Mouse (Mus musculus) B cell, adult 2 months (primary cell): ENCODE measurements at regions not wholly inside any gene's neighbourhood (a gene's known extent, or its start where the extent isn't known, plus 50 kb on each side); places are given as distances from the start of the nearest gene placed in this dataset.

Experiments used
- DNase-seq, 2 experiments: peaks; one replicate each; pipeline ENCODE4 v3.0.0; 2022

DNA sequence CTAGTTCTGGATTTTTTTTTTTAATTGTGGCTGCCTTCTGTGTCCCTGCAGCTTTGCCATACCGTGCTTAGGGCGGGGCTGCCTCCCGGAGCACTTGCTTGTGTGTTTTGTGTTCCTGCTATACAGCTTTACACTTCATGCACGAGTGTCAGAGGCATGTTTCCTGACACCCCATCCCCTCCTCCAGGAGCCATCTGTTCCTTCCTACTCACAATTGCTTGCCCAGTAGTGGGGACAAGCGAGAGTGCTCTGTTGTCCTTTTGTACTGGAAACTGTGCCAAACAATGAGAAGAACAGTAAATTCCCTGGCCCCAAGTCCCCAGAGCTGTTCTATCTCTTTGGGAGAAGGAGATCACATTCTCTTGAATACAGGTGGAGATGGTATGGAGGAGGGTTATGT is 53.5 kb downstream of the Csf2 start:
- no peak for DNase-seq

DNA sequence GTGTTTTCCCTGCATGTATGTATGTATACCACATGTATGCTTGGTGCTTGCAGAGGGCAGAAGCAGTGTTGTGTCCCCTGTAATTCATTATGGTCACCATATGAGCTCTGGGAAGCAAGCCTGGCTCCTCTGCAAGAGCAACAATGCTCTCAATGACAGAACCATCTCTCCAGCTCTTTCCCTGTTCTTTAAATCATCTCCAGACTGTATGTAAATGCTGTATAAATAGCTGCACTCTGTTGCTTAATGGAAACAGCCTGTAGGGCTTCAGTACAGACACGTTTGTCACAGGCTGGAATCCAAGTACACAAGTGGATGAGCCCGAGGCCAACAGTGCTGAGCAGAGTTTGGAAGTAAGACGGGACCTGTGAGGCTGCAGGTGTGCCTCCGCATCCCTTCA is 54.7 kb downstream of the Csf2 start:
- no peak for DNase-seq

DNA sequence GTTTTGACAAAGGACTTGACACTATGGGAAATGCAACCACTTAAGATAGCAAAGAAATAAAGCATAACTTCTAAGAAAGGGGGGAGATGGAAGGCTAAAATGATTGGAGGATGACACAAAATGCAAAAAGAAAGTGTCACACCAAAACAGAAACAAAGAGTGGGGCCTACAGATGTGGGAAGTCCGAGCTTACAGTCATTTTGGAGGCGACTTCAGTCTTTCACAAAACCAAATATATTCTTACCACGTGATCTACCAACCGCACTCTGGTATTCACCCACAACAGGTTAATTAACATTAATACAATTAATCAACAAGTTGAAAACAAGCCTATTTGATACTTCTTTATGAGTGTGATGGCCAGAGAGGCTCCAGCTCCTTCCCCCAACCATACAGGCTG is 57.2 kb downstream of the Csf2 start:
- no peak for DNase-seq

DNA sequence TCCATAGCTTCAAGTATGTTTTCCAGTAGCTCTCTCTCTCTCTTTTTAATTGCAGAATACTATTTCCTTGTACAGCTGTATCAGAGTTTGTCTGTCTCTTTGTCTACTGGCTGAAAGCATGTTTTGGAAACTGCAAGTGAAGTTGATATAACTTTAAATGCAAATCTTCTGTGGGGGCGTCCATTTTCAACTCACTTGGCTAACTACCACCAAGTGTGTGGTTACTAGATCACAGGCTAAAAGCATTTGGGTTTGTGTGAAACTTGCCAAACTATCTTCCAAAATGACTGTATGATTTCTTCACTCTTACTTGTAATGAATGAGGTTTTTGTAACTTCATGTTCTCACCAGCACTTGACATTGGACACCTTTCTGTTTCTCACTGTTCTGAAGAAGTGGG is 61.6 kb downstream of the Csf2 start:
- DNase-seq, result no peak

DNA sequence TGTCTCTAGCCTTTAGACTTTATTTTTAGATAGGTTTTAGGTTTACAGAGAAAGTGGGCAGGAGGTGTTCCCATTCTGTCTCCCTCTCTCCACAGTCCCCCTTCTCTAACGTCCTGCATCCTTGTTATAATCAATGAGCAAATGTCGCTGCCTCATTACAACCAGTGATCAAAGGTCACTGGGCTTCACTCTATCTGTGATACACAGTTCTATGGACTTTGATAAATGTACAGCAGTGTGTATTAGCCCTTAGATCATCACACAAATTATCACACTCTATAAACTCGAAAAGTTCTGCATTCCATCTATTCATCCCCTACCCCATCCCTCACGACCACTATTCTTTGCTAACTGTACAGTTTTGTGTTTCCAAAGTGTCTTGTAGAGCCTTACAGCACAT is 62.1 kb downstream of the Csf2 start:
- no peak for DNase-seq

DNA sequence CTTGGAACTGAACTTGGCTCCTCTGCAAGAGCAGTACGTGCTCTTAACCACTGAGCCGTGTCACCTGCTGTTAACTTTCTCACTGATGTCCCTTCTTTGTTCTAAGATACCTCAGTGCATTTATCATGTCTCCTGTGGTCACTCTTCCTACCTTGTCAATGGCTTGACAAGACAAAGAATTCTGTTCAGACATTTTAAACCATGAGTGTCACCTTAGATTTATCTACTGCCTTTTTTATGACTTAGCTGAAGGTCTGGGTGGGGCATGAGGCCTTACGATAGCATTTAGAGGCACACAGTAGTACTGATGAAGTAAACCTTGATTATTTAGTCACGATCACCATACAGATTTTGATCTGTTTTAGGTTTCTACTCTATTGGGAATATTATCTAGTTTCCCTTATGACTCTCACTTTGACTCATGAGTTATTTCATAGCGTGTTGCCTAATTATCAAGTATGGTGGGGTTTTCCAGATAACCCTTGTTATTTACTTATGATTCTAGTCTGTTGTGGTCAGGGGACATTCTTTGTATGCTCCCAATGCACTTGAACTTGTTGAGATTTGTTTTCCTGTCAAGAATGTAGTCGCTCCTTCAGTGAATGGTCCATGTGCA is 63.6 kb downstream of the Csf2 start:
- no peak for DNase-seq

DNA sequence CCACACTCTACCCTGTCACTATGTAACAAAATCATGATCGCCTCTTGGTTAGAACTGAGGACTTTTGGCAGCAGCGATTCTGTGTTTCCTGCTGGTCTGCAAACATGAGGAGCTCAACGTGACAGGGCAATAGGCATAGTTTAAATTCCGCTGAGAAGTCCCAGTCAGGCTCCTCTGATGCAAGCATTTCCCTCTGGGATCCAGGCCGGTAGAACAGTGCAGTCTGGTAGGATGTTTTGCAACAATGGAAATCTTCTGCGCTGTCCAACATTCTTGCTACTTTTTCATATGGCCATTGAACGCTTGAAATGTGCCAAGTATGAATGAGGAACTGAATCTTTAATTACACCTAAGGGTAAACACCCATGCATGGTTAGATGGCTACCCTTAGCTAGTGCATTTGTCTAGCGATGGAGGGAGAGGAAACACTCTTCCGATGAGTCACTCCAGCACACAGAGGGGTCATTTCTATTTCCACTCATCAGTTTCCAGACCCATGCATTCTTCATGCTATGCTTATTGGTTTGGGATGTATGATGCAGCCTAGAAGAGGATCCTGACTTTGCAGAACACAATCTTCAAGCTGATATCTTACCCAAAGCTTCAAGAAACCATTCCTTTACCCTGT is 67.7 kb downstream of the Csf2 start:
- DNase-seq, result peak; percentile 26 to 35
